Mouse (Mus musculus): ENCODE measurements around the gene Phactr3. TPM values are rescaled to one million over a fixed set of nuclear protein-coding genes. Genes with fewer than 3 reads are reported as not detected.

The Phactr3 gene
- polyA plus RNA-seq, 1 experiment = not detected

DNA sequence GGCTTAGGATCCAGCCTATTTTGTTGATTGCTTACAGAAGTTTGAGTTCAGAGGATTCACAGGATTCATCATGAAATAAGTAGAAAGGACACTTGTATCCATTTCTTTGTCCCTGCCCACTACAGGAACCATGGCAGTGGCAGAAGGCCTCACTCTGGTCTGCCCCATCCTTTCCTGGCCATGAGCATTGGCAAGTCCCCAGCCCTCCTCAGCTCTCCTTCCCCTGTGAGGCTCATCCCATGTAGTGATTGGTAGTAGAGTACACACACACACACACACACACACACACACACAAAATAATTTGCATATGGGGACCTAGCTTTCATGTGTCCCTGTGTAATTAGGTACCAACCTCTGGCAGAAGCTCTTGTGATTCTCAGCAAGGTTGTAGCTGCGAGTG, 95.8 kb downstream of the Phactr3 start:
- TF ChIP-seq POLR2A (IDR thresholded peaks at IDR 0.05; ENCODE audit: borderline replicate concordance, low read depth, low read length) (no peak), CTCF (IDR thresholded peaks at IDR 0.05; ENCODE audit: low read depth, low read length) (no peak)
- H3K27ac ChIP-seq (ENCODE audit: insufficient read depth, low read depth, low read length) = no peak overlapping the region
- no peak overlapping the region for H3K4me3 ChIP-seq (ENCODE audit: insufficient read depth, low read length)
- H3K4me1 ChIP-seq (ENCODE audit: control insufficient read depth, insufficient read depth, low read length) = no peaks in the 10 kb centered on the region

DNA sequence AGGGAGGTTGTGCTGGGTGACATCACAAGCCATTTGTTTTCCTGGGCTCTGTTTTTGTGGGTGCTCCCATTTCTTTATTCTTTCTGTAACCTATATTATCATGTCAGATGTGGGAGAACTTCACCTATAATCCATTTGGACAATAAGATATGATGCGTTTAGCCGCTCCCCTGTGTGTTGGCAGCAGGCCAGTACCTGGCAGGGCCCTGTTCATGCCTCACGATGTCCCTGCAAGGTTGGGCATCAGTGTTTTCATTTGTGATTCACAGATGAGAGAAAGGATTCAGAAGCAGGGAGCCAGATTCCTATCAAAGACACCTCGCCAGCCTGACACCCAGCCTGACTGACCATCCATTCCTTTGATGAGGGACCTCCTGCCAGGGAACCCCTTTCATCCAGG, 99.7 kb downstream of the Phactr3 start:
- Histone ChIP-seq H3K4me3 (ENCODE audit: insufficient read depth, low read length) (no peak overlapping the region), H3K4me1 (ENCODE audit: control insufficient read depth, insufficient read depth, low read length) (no peaks in the 10 kb centered on the region), H3K27ac (ENCODE audit: insufficient read depth, low read depth, low read length) (no peak overlapping the region)
- TF ChIP-seq CTCF (IDR thresholded peaks at IDR 0.05; ENCODE audit: low read depth, low read length) (no peak), POLR2A (IDR thresholded peaks at IDR 0.05; ENCODE audit: borderline replicate concordance, low read depth, low read length) (no peak)

DNA sequence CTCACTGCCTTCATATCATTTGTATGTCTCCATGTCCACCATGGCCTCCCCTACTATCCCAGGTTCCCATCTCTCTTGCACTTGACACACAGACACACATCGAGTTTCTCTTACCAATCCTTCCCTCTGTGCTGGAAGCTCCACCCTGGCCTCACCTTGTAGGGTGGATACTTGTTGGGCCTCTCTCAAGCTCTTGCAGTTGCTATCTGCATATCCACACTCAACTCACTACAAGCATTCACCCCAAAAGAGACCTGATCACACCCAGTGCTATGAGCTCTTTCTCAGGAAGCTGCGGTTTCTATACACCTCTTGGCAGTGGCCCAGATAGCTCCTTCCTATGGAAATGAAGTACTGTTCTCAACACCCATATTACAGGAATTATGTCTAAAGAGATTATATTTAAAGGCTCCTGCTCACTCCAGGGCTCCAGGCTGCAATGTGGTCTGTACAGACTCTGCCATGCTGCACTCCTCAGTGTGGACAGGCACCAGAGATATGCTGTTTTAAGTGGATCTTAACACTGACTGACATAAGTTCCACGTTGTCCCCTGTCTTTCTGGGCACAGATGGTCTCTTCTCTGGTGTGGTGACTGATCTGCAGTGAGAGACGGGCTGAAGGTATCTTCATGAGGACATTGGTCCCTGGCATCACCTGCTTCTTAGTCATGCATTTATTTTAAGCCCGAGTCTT, 100.8 kb downstream of the Phactr3 start:
- Histone ChIP-seq H3K27ac (ENCODE audit: insufficient read depth, low read depth, low read length) (no peak overlapping the region), H3K4me1 (ENCODE audit: control insufficient read depth, insufficient read depth, low read length) (no peaks in the 10 kb centered on the region), H3K4me3 (ENCODE audit: insufficient read depth, low read length) (no peak overlapping the region)
- TF ChIP-seq POLR2A (IDR thresholded peaks at IDR 0.05; ENCODE audit: borderline replicate concordance, low read depth, low read length) (no peak), CTCF (IDR thresholded peaks at IDR 0.05; ENCODE audit: low read depth, low read length) (no peak)

DNA sequence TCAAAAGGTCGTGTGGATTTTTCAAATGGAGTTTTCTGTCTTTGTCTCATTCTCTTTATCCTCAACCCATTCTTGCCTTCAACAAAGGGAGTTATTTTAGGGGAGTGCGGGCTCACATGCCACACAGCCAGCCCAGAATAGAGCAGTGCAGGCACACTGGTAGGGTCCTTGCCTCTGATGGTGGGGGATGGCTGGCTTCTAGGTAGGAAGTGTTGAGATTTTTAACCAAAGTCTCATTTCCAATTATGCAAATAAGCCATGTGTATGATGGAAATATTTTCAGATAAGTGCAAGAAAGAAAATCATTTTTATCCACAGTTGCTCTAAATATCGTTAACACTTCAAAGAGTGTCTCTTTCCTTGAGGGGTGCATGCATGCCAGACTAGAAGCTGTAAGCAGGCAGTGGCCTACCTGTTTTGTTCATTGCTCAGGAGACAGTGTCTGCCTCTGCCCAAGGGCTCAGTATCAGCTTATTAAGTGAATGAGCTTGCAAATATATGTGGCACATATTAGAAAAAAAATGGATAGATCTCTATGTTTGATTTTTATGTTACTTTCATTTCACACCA, 101.5 kb downstream of the Phactr3 start:
- TF ChIP-seq POLR2A (IDR thresholded peaks at IDR 0.05; ENCODE audit: borderline replicate concordance, low read depth, low read length) = no peak
- TF ChIP-seq CTCF (IDR thresholded peaks at IDR 0.05; ENCODE audit: low read depth, low read length) = no peak

DNA sequence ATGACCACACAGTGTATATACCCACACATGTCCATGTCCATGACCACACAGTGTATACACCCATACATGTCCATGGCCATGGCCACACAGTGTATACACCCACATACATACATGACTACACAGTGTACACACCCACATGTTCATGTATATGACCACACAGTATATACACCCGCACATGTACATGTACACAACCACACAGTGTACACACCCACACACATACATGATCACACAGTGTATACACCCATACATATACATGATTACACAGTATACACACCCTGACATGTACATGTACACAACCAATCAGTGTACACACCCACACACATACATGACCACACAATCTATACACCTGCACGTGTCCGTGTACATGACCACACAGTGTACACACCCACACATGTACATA, 102.2 kb downstream of the Phactr3 start:
- H3K4me3 ChIP-seq (ENCODE audit: insufficient read depth, low read length) = no peak overlapping the region

More for the DNA sequence above, 101.5 kb downstream of the Phactr3 start:
- Histone ChIP-seq H3K27ac (ENCODE audit: insufficient read depth, low read depth, low read length) (no peak overlapping the region), H3K4me3 (ENCODE audit: insufficient read depth, low read length) (no peak overlapping the region), H3K4me1 (ENCODE audit: control insufficient read depth, insufficient read depth, low read length) (no peaks in the 10 kb centered on the region)

DNA sequence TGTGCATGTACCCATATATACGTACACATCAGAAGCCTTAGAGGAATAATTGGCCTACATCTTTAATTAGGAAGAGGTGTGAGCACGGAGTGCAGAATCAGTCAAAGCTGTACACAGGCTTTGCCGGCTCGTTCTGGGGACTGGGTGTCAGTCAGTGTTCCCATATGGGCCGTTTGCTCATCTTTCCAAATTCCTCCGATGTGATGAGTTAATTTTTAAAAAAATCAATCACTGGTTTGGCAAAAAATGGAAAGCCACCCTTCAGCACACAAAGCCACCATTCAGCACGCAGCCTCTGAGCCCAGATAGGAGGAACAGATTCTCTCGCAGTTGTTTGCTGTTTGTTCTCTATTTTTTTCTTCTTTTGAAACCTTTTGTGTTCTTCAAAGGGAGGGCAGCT, 110.5 kb downstream of the Phactr3 start:
- TF ChIP-seq POLR2A (IDR thresholded peaks at IDR 0.05; ENCODE audit: borderline replicate concordance, low read depth, low read length) (no peak), CTCF (IDR thresholded peaks at IDR 0.05; ENCODE audit: low read depth, low read length) (no peak)
- Histone ChIP-seq H3K27ac (ENCODE audit: insufficient read depth, low read depth, low read length) (no peak overlapping the region), H3K4me1 (ENCODE audit: control insufficient read depth, insufficient read depth, low read length) (no peaks in the 10 kb centered on the region), H3K4me3 (ENCODE audit: insufficient read depth, low read length) (no peak overlapping the region)

More for the DNA sequence above, 102.2 kb downstream of the Phactr3 start:
- Histone ChIP-seq H3K4me1 (ENCODE audit: control insufficient read depth, insufficient read depth, low read length) (no peaks in the 10 kb centered on the region), H3K27ac (ENCODE audit: insufficient read depth, low read depth, low read length) (no peak overlapping the region)
- no peak for TF ChIP-seq CTCF (IDR thresholded peaks at IDR 0.05; ENCODE audit: low read depth, low read length)

DNA sequence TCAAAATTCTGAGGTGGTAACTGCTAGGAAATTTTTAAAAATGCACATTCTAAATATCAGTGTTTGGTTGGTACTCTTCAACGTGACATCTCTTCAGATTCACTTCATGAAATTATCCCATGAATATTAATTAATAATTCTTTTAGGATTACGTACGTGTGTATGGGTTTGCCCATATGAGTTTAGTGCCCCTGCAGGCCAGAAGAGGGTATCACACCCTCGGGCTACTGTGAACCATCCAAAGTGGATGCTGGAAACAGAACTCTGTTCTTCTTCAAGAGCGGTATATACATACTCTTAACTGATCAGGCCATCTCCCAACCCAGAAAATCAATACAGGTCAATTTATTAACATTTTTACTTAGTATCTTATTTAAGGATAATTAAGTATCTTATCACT, 114.7 kb downstream of the Phactr3 start:
- H3K4me1 ChIP-seq (ENCODE audit: control insufficient read depth, insufficient read depth, low read length) = no peaks in the 10 kb centered on the region
- H3K4me3 ChIP-seq (ENCODE audit: insufficient read depth, low read length) = no peak overlapping the region
- no peak overlapping the region for H3K27ac ChIP-seq (ENCODE audit: insufficient read depth, low read depth, low read length)
- no peak for TF ChIP-seq CTCF (IDR thresholded peaks at IDR 0.05; ENCODE audit: low read depth, low read length)
- no peak for TF ChIP-seq POLR2A (IDR thresholded peaks at IDR 0.05; ENCODE audit: borderline replicate concordance, low read depth, low read length)

DNA sequence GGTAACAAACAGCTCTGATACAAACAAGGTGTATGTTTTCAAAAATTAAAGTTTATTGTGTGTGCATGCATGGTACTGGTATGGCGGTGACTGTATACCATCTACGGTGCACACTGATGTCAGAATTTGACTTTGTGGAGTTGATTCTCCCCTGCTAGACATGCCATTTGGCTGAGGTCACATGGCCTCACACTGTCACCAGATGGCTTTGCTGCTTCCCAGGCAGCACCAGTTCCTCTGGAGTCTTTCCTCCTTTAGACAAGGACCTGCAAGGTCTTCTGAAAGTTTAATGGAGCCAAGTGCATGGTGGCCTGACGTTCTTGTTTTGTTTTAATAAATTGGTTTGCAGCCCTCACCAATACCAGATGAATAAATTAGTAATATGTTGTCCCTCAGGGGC, 118.3 kb downstream of the Phactr3 start:
- TF ChIP-seq POLR2A (IDR thresholded peaks at IDR 0.05; ENCODE audit: borderline replicate concordance, low read depth, low read length) = no peak
- H3K4me1 ChIP-seq (ENCODE audit: control insufficient read depth, insufficient read depth, low read length) = no peaks in the 10 kb centered on the region
- no peak overlapping the region for H3K27ac ChIP-seq (ENCODE audit: insufficient read depth, low read depth, low read length)
- H3K4me3 ChIP-seq (ENCODE audit: insufficient read depth, low read length) = no peak overlapping the region

DNA sequence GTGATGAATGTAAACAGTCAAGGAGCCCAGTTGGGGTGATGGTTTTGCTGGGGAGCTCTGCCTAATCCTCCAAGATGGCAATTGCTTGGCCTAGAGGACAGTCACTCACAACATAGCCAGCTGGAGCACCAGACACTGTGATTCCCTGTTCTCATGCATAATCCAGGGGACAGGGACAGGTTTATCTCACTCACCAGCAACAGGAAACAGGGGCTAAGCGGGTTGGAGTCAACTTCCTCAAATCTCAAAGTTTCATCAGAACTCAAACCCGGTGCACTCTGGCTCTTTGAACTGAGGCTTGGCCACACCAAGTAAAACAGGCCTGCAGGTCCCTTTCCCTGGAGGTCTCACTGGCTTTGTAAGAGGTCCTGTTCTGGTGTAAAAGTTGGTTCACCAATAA, 119.7 kb downstream of the Phactr3 start:
- TF ChIP-seq POLR2A (IDR thresholded peaks at IDR 0.05; ENCODE audit: borderline replicate concordance, low read depth, low read length) (no peak), CTCF (IDR thresholded peaks at IDR 0.05; ENCODE audit: low read depth, low read length) (no peak)
- Histone ChIP-seq H3K4me1 (ENCODE audit: control insufficient read depth, insufficient read depth, low read length) (no peaks in the 10 kb centered on the region), H3K27ac (ENCODE audit: insufficient read depth, low read depth, low read length) (no peak overlapping the region), H3K4me3 (ENCODE audit: insufficient read depth, low read length) (no peak overlapping the region)

DNA sequence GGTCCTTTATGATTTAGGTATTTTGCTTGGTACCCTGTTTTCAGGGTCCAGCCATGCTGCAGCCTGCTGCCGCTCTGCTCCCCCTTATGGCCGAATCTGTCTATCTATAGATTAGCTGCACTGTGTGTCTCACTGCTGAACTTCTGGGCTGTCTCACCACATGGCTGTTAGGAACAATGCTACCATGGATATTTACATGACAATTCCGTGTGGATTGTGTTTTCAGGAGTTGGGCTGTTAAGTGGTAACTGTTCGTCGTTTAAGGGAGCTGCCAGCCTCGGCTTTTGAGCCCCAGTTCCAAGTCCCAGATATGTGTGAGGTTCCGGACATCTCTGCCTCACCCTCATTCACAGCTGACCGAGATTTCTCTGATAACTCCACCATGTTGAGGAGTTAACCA, 122.1 kb downstream of the Phactr3 start:
- Histone ChIP-seq H3K27ac (ENCODE audit: insufficient read depth, low read depth, low read length) (no peak overlapping the region), H3K4me3 (ENCODE audit: insufficient read depth, low read length) (no peak overlapping the region), H3K4me1 (ENCODE audit: control insufficient read depth, insufficient read depth, low read length) (no peaks in the 10 kb centered on the region)
- TF ChIP-seq POLR2A (IDR thresholded peaks at IDR 0.05; ENCODE audit: borderline replicate concordance, low read depth, low read length) (no peak), CTCF (IDR thresholded peaks at IDR 0.05; ENCODE audit: low read depth, low read length) (no peak)

All from bone marrow macrophage, adult 2 months (primary cell).